Mouse (Mus musculus) myocyte (in vitro differentiated cells): ENCODE data around the gene 2310061I04Rik. TPM values are rescaled to one million over a fixed set of nuclear protein-coding genes. Genes with fewer than 3 reads are reported as not detected.

Experiments used
- H3K27me3 ChIP-seq: one replicate; pipeline ENCODE4 v1.6.1; 2011; ENCODE audit not compliant: control insufficient read depth, insufficient read depth, insufficient read length
- H3K36me3 ChIP-seq: one replicate; pipeline ENCODE4 v1.6.1; 2011; ENCODE audit not compliant: control insufficient read depth, insufficient read depth
- H3K4me2 ChIP-seq: one replicate; pipeline ENCODE4 v1.6.1; 2011; ENCODE audit warnings: low read depth, control low read depth
- H3K4me3 ChIP-seq: one replicate; pipeline ENCODE4 v1.5.1; 2011; ENCODE audit warnings: mild to moderate bottlenecking, control low read depth, moderate library complexity
- H3K79me2 ChIP-seq: one replicate; pipeline ENCODE4 v1.6.1; 2011; ENCODE audit not compliant: control insufficient read depth, insufficient read depth
- H3ac ChIP-seq: one replicate; pipeline ENCODE4 v1.6.1; 2011; ENCODE audit not compliant: control insufficient read depth, insufficient read length
- CEBPB ChIP-seq: IDR thresholded peaks from 2 replicates; pipeline ENCODE4 v1.6.1; 2011; ENCODE audit warnings: mild to moderate bottlenecking, moderate library complexity; ENCODE audit not compliant: poor library complexity, insufficient read depth, severe bottlenecking
- E2F4 ChIP-seq: IDR thresholded peaks from one replicate; pipeline ENCODE4 v1.6.1; 2011; ENCODE audit warnings: mild to moderate bottlenecking, control low read depth, moderate library complexity; ENCODE audit not compliant: insufficient read depth
- MAX ChIP-seq: IDR thresholded peaks from one replicate; pipeline ENCODE4 v1.6.1; 2011; ENCODE audit warnings: low read depth, mild to moderate bottlenecking, control low read depth
- MYOD1 ChIP-seq, 3 experiments: IDR thresholded peaks; one replicate each; pipeline ENCODE4 v1.6.1; 2011; ENCODE audit warnings: control low read depth in 2 of 3, low read depth in 2 of 3, mild to moderate bottlenecking in 2 of 3, moderate library complexity in 1 of 3; ENCODE audit not compliant: insufficient read length in 2 of 3, control insufficient read depth in 1 of 3
- MYOG ChIP-seq, 3 experiments: IDR thresholded peaks; one replicate each; pipeline ENCODE4 v1.6.1; 2011; ENCODE audit warnings: control low read depth in 2 of 3, low read depth in 2 of 3, mild to moderate bottlenecking in 2 of 3; ENCODE audit not compliant: insufficient read length in 2 of 3, control insufficient read depth in 1 of 3, insufficient read depth in 1 of 3
- POLR2A ChIP-seq: IDR thresholded peaks from one replicate; pipeline ENCODE4 v1.6.1; 2011; ENCODE audit warnings: low read depth, mild to moderate bottlenecking, control low read depth, moderate library complexity; ENCODE audit not compliant: insufficient read length
- POLR2AphosphoS2 ChIP-seq: IDR thresholded peaks from one replicate; pipeline ENCODE4 v1.6.1; 2011; ENCODE audit warnings: low read depth, control low read depth; ENCODE audit not compliant: insufficient read length
- REST ChIP-seq: IDR thresholded peaks from one replicate; pipeline ENCODE4 v1.6.1; 2011; ENCODE audit warnings: mild to moderate bottlenecking, control low read depth, moderate library complexity; ENCODE audit not compliant: insufficient read depth, insufficient read length
- SRF ChIP-seq: IDR thresholded peaks from one replicate; pipeline ENCODE4 v1.6.1; 2011; ENCODE audit warnings: low read depth; ENCODE audit not compliant: control insufficient read depth, insufficient read length
- TCF12 ChIP-seq: IDR thresholded peaks from one replicate; pipeline ENCODE4 v1.6.1; 2011; ENCODE audit warnings: mild to moderate bottlenecking, control low read depth; ENCODE audit not compliant: poor library complexity, insufficient read depth, severe bottlenecking
- TCF3 ChIP-seq: IDR thresholded peaks from one replicate; pipeline ENCODE4 v1.6.1; 2011; ENCODE audit warnings: low read depth, control low read depth; ENCODE audit not compliant: insufficient read length
- USF1 ChIP-seq: IDR thresholded peaks from one replicate; pipeline ENCODE4 v1.6.1; 2011; ENCODE audit warnings: low read depth, mild to moderate bottlenecking, control low read depth, moderate library complexity
- polyA plus RNA-seq: library from polyadenylated mRNA; unstranded; fragments of >200 nt; fragmentation: generic; extraction: Trizol; gene quantifications from one replicate; pipeline ENCODE4 v1.2.1, GENCODE M21; 2012; ENCODE audit warnings: missing spikeins

2310061I04Rik gene
- polyA plus RNA-seq, 1 experiment, result 33.7 TPM

DNA sequence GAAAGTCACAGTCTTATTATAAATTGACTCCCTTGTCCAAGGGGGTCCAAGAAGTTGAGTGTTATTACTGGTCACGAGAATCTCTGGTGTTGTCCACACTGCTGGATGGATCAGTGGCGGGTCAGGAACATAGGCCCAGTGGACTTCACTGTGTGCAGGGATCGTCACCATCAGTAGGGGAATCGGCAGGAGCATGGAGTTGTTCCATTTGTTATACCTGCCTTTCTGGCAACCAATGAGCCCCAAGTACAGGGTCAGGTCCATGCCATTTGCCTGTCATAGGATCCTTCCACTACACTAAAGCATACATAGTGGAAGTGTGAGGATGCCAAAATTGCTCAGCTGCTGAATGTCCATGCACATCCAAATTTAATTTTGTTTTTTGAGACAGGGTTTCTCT lies 35.4 kb upstream of the 2310061I04Rik start:
- Histone ChIP-seq H3K4me2 (no peak overlapping the region), H3K79me2 (no peaks in the 10 kb centered on the region), H3K36me3 (peaks cover 24% of the 10 kb centered on the region), H3ac (no peak overlapping the region), H3K4me3 (no peak overlapping the region), H3K27me3 (no peaks in the 10 kb centered on the region)
- peak; percentile 61 for TF ChIP-seq POLR2AphosphoS2
- TF ChIP-seq SRF, result no peak

DNA sequence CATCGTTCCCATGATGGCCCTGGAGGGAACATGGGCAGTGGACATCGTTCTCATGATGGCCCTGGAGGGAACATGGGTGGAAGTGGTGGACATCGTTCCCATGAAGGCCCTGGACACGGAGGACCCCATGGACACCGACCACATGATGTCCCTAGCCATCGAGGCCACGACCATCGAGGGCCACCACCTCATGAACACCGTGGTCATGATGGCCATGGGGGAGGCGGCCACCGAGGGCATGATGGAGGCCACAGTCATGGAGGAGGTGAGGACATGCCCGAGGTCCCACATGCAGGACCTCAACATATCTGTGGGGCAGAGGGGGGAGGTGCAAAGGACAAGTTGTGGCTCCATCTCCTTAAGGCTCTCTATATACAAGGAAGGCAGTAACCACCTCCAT lies 33.4 kb upstream of the 2310061I04Rik start:
- Histone ChIP-seq H3ac (no peak overlapping the region), H3K4me2 (no peak overlapping the region), H3K27me3 (no peaks in the 10 kb centered on the region), H3K36me3 (peaks cover 37% of the 10 kb centered on the region), H3K4me3 (no peak overlapping the region), H3K79me2 (no peaks in the 10 kb centered on the region)
- TF ChIP-seq POLR2AphosphoS2 (peak; percentile 67), MAX (no peak), POLR2A (peak; percentile 2)

GRCm38 (mm10) chr17:35929534-35929933 lies 32.3 kb upstream of the 2310061I04Rik start:
- Histone ChIP-seq H3ac (no peak overlapping the region), H3K4me3 (no peak overlapping the region)

DNA sequence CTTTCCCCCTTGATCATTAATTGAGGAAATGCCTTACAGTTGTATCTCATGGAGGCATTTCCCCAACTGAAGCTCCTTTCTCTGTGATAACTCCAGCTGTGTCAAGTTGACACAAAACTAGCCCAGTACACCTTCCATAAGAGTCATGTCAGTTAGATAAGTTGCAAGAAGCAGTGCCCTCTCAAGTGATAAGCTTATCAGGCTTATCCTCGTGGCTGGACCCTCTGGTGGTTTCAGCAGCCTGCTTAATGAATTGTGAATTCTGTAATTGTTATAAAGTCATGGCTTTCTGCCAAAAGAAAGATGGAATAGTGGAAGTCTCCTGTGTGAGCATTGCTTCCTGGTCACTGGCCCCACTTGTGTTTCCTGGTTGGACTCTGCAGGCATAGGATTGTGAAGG lies 30.2 kb upstream of the 2310061I04Rik start:
- no peak for TF ChIP-seq USF1
- TF ChIP-seq REST, result no peak
- no peak for TF ChIP-seq TCF12
- TF ChIP-seq POLR2A, result no peak
- TF ChIP-seq E2F4, result no peak
- TF ChIP-seq TCF3, result no peak
- TF ChIP-seq SRF, result no peak
- TF ChIP-seq MYOG (IDR thresholded peaks at IDR 0.05; ENCODE audit: control insufficient read depth in 1 of 3, insufficient read depth in 1 of 3, insufficient read length in 2 of 3, low read depth in 2 of 3), result no peak
- no peak for TF ChIP-seq POLR2AphosphoS2
- TF ChIP-seq CEBPB, result no peak
- no peak for TF ChIP-seq MYOD1 (IDR thresholded peaks at IDR 0.05; ENCODE audit: control insufficient read depth in 1 of 3, insufficient read length in 2 of 3, low read depth in 2 of 3)
- no peak for TF ChIP-seq MAX
- Histone ChIP-seq H3K79me2 (no peaks in the 10 kb centered on the region), H3K36me3 (peaks cover 55% of the 10 kb centered on the region), H3ac (no peak overlapping the region), H3K4me3 (no peak overlapping the region), H3K4me2 (no peak overlapping the region), H3K27me3 (no peaks in the 10 kb centered on the region)

More at GRCm38 (mm10) chr17:35929534-35929933, 32.3 kb upstream of the 2310061I04Rik start:
- TF ChIP-seq POLR2AphosphoS2 (no peak), REST (no peak)
- no peak overlapping the region for H3K4me2 ChIP-seq
- H3K27me3 ChIP-seq, result no peaks in the 10 kb centered on the region
- H3K36me3 ChIP-seq, result peaks cover 39% of the 10 kb centered on the region
- H3K79me2 ChIP-seq, result no peaks in the 10 kb centered on the region

- peaks cover 42% of the 10 kb centered on the region for H3K36me3 ChIP-seq
- peak; percentile 70 for TF ChIP-seq POLR2AphosphoS2
- no peak for TF ChIP-seq REST
Observed at GRCm38 (mm10) chr17:35923281-35923680, 26.1 kb upstream of the 2310061I04Rik start.

GRCm38 (mm10) chr17:35922566-35922965 lies 25.3 kb upstream of the 2310061I04Rik start:
- H3ac ChIP-seq, result no peak overlapping the region
- H3K27me3 ChIP-seq, result no peaks in the 10 kb centered on the region
- H3K36me3 ChIP-seq, result peaks cover 42% of the 10 kb centered on the region
- H3K4me2 ChIP-seq, result no peak overlapping the region
- peaks cover 21% of the 10 kb centered on the region for H3K79me2 ChIP-seq
- H3K4me3 ChIP-seq, result no peak overlapping the region
- TF ChIP-seq POLR2AphosphoS2, result peak; percentile 13
- TF ChIP-seq MYOG (IDR thresholded peaks at IDR 0.05; ENCODE audit: control insufficient read depth in 1 of 3, insufficient read depth in 1 of 3, insufficient read length in 2 of 3, low read depth in 2 of 3), result no peak

More at GRCm38 (mm10) chr17:35923281-35923680, 26.1 kb upstream of the 2310061I04Rik start:
- no peak overlapping the region for H3K4me2 ChIP-seq
- peaks cover 14% of the 10 kb centered on the region for H3K79me2 ChIP-seq
- no peak overlapping the region for H3K4me3 ChIP-seq
- H3K27me3 ChIP-seq, result no peaks in the 10 kb centered on the region
- no peak overlapping the region for H3ac ChIP-seq
